Mouse (Mus musculus) adrenal gland, postnatal 0 days (tissue): ENCODE measurements around the gene Trim65. TPM values are rescaled to one million over a fixed set of nuclear protein-coding genes. Genes with fewer than 3 reads are reported as not detected.

Experiments used
- polyA plus RNA-seq: library from polyadenylated mRNA; unstranded; fragments of >200 nt; fragmentation: Nextera tagmentation; extraction: Ambion mirVana; gene quantifications from 2 replicates; pipeline ENCODE4 v1.2.1, GENCODE M21; 2015

Trim65 gene
- polyA plus RNA-seq = 3.2 and 3.5 TPM in 2 replicates

DNA sequence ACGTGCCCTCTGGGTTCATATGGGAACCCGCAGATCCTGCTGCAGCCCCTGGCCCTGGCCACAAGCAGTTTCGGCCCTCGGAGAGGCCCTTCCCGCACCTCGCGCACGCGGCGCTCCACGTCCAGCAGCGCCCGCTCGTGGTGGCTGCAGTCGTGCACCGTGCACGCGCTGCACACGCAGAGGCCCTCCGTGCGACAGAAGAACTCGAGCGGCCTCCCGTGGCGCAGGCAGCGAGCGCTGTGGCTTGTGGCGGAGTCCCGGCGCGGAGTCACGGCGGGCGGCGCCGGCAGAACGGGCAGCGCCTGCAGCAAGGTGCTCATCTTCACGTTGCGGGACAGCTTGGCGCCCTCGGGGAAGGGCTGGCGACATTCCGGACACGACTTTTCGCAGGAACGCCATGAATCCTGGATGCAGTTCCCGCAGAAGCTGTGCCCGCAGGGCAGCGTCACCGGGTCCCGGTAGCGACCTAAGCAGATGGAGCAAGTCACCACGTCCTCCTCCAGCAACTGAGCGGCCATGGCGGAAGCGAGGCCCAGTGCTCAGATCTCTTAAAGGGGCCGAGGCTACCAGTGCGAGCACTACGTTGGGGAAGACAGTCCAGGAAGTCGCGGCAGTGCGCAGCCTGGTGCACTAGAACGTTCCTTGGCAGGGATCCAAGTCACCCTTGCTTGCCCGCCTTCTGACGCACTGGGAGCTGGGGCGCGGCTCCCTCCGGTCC, at the start of gene Trim65:
TSS of gene Trim65 (minus strand) at position 641 of the 718 bp plus-strand sequence.

GRCm38 (mm10) chr11:116167884-116168439, 37.0 kb upstream of the Trim65 start, which contains the start of gene Fbf1:
TSS of gene Fbf1 (minus strand) at chr11:116168166.

DNA sequence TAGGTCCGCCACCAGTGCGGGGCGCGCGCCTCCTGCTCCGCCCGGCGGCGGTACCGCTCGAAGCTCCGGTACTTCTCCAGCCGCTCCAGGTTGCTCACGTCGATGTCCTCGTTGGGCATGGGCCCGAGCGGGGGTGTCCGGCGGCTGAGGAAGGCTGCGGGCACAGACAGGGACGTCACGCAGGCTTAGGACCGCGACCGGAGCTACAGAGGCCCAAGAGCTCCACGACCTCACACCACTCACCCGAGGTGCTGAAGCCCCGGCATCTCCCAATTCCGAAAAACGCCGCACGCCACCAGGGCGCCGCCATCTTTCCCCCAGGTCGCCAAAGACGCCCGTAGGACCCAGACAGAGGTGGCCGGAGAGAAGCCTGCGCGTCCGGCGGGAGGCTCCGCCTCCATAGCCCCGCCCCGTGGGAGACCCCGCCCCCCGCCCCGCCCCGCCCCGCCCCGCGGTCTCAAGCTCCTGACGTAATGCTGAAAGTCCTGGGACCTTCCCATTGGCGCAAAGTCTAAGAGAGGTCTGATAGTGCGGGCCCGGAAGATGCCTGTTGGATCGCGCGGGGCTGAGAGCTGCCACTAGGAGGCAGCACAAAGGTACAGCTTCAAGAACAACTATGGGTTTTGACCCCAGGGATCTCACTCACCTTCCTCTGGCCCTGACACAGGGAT, 7.7 kb upstream of the Trim65 start, which contains the start of gene Mrpl38:
TSS of gene Mrpl38 (minus strand) at position 401 of the 671 bp plus-strand sequence.

GRCm38 (mm10) chr11:116127156-116127980, 3.6 kb downstream of the Trim65 start, which contains the start of gene Trim47:
TSS of gene Trim47 (minus strand) at chr11:116127210.

GRCm38 (mm10) chr11:116086258-116087193, 44.4 kb downstream of the Trim65 start, which contains the start of gene Wbp2:
TSS of gene Wbp2 (minus strand) at chr11:116086995.

DNA sequence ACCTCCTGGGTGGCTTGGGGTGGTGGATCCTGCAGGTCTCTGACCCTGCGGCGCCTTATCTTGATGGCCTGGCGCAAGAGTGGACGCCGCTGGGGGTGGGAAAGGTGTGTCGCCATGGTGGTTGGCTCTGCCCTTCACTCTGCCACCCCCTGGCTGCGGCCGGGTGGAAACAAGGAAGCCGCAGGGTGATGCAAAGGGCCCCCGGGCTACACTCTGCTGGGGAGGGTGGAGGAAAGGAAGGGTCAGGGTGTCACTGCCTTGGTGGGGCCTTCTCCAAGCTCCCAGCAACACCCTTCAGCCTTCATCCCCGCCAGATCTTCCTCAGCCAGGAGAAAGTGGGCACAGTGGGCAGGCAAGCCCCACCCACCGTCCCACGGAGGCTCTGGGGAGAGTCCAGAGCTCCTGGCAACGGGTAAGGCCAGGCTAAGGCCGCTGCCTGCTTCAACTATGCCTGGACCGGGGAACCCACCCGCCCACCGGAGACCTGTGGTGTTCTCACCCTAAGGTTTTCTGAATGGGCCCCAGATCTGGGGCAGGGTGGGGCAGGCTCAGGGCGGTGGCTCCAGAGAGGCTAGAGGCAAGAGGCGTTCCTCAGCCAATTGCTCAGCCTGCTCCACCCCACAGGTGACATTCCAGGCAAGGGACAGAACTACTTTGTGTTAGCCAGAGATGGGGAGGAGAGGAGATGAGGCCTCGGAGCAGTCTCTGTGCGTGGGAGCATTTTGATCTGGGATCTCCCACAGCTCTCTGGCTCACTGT, 53.3 kb downstream of the Trim65 start, which contains the start of gene Unc13d:
TSS of gene Unc13d (minus strand) at position 516 of the 759 bp plus-strand sequence.

Other genes with a start within 250 kb of the Trim65 start
- 6.9 and 8.5 TPM in 2 replicates for gene Smim5, start 231.2 kb downstream of the Trim65 start, polyA plus RNA-seq
- gene Smim6, start 219.1 kb downstream of the Trim65 start, polyA plus RNA-seq = 1.3 and 1.4 TPM in 2 replicates
- gene Sap30bp, start 197.8 kb downstream of the Trim65 start, polyA plus RNA-seq = 41.6 and 42.6 TPM in 2 replicates
- 6.3 and 12.8 TPM in 2 replicates for gene Recql5, start 197.7 kb downstream of the Trim65 start, polyA plus RNA-seq
- 2.2 and 3.0 TPM in 2 replicates for gene Itgb4, start 156.4 kb downstream of the Trim65 start, polyA plus RNA-seq
- 111 and 122 TPM in 2 replicates for gene Galk1, start 118.4 kb downstream of the Trim65 start, polyA plus RNA-seq
- gene H3f3b, start 103.2 kb downstream of the Trim65 start, polyA plus RNA-seq = 1,269 and 1,294 TPM in 2 replicates
- gene Unk, start 100.8 kb downstream of the Trim65 start, polyA plus RNA-seq = 13.7 and 18.1 TPM in 2 replicates
- gene Unc13d, start 53.2 kb downstream of the Trim65 start, polyA plus RNA-seq = 2.0 TPM in 2 replicates
- gene Wbp2, start 44.1 kb downstream of the Trim65 start, polyA plus RNA-seq = 123 and 155 TPM in 2 replicates
- 23.7 and 29.6 TPM in 2 replicates for gene Trim47, start 3.9 kb downstream of the Trim65 start, polyA plus RNA-seq
- 52.3 and 86.2 TPM in 2 replicates for gene Mrpl38, start 7.7 kb upstream of the Trim65 start, polyA plus RNA-seq
- gene Fbf1, start 37.0 kb upstream of the Trim65 start, polyA plus RNA-seq = 12.9 and 18.1 TPM in 2 replicates
- gene Ten1, start 67.7 kb upstream of the Trim65 start, polyA plus RNA-seq = 48.9 and 49.5 TPM in 2 replicates
- gene Acox1, start 67.9 kb upstream of the Trim65 start, polyA plus RNA-seq = 37.2 and 49.8 TPM in 2 replicates
- 1.4 and 1.9 TPM in 2 replicates for gene Evpl, start 106.9 kb upstream of the Trim65 start, polyA plus RNA-seq
- 40.4 and 59.2 TPM in 2 replicates for gene Srp68, start 143.1 kb upstream of the Trim65 start, polyA plus RNA-seq
- 0.77 and 3.2 TPM in 2 replicates for gene Galr2, start 149.8 kb upstream of the Trim65 start, polyA plus RNA-seq
- gene Exoc7, start 176.1 kb upstream of the Trim65 start, polyA plus RNA-seq = 45.9 and 65.6 TPM in 2 replicates
- 0.30 and 0.39 TPM in 2 replicates for gene Foxj1, start 204.3 kb upstream of the Trim65 start, polyA plus RNA-seq